Mouse (Mus musculus): ENCODE results near the gene Chn2. TPM values are rescaled to one million over a fixed set of nuclear protein-coding genes. Genes with fewer than 3 reads are reported as not detected.

Gene Chn2
- polyA plus RNA-seq, 1 experiment from 2014 or later = 28.5 TPM

GRCm38 (mm10) chr6:54141165-54141564 lies 101.8 kb downstream of the Chn2 start:
- peaks cover 19% of the 10 kb centered on the region; the same call in 1 of the 2 replicates for H3K4me1 ChIP-seq
- H3K9me3 ChIP-seq = no peaks in the 10 kb centered on the region
- H3K27me3 ChIP-seq = peaks cover 3% of the 10 kb centered on the region; the same call in 1 of the 2 replicates
- no peak overlapping the region for H3K9ac ChIP-seq (replicated peaks)
- no peaks in the 10 kb centered on the region for H3K36me3 ChIP-seq
- no peak overlapping the region for H3K27ac ChIP-seq (replicated peaks)
- H3K4me3 ChIP-seq = no peak overlapping the region
- ATAC-seq (ENCODE audit: low FRiP score, low read depth) = no peak
- 61% methylated on average over 3 of the region's 3 CpGs for WGBS
- no peak overlapping the region for H3K4me2 ChIP-seq (replicated peaks)

- Histone ChIP-seq H3K36me3 (no peaks in the 10 kb centered on the region), H3K27me3 (peaks cover 3% of the 10 kb centered on the region; the same call in 1 of the 2 replicates), H3K27ac (replicated peaks) (no peak overlapping the region), H3K9me3 (no peaks in the 10 kb centered on the region), H3K4me3 (no peak overlapping the region), H3K4me1 (peaks cover 21% of the 10 kb centered on the region; the same call in 1 of the 2 replicates), H3K9ac (replicated peaks) (no peak overlapping the region), H3K4me2 (replicated peaks) (no peak overlapping the region)
- ATAC-seq (ENCODE audit: low FRiP score, low read depth) = no peak
- WGBS = 84% methylated on average over 11 of the region's 11 CpGs
These were observed 103.7 kb downstream of the Chn2 start for GRCm38 (mm10) chr6:54142848-54143651.

GRCm38 (mm10) chr6:54143652-54143960 lies 104.3 kb downstream of the Chn2 start:
- 81% methylated on average over 2 of the region's 2 CpGs for WGBS
- no peak for ATAC-seq (ENCODE audit: low FRiP score, low read depth)
- H3K4me3 ChIP-seq = no peak overlapping the region
- H3K36me3 ChIP-seq = no peaks in the 10 kb centered on the region
- H3K9ac ChIP-seq (replicated peaks) = no peak overlapping the region
- peaks cover 3% of the 10 kb centered on the region; the same call in 1 of the 2 replicates for H3K27me3 ChIP-seq
- H3K4me2 ChIP-seq (replicated peaks) = no peak overlapping the region
- H3K4me1 ChIP-seq = peaks cover 22% of the 10 kb centered on the region; the same call in 1 of the 2 replicates
- no peak overlapping the region for H3K27ac ChIP-seq (replicated peaks)
- H3K9me3 ChIP-seq = no peaks in the 10 kb centered on the region

GRCm38 (mm10) chr6:54148844-54149526 lies 109.6 kb downstream of the Chn2 start:
- ATAC-seq (ENCODE audit: low FRiP score, low read depth) = no peak
- Histone ChIP-seq H3K27me3 (peaks cover 3% of the 10 kb centered on the region; the same call in 1 of the 2 replicates), H3K4me2 (replicated peaks) (no peak overlapping the region), H3K4me3 (no peak overlapping the region), H3K36me3 (no peaks in the 10 kb centered on the region), H3K4me1 (peaks cover 26% of the 10 kb centered on the region; the same call in 1 of the 2 replicates), H3K27ac (replicated peaks) (no peak overlapping the region), H3K9ac (replicated peaks) (no peak overlapping the region), H3K9me3 (no peaks in the 10 kb centered on the region)
- WGBS = 60% methylated on average over 6 of the region's 6 CpGs

GRCm38 (mm10) chr6:54150821-54151220 lies 111.5 kb downstream of the Chn2 start:
- Histone ChIP-seq H3K9me3 (no peaks in the 10 kb centered on the region), H3K27me3 (no peaks in the 10 kb centered on the region), H3K4me1 (peaks cover 23% of the 10 kb centered on the region; the same call in 1 of the 2 replicates), H3K27ac (replicated peaks) (no peak overlapping the region), H3K9ac (replicated peaks) (no peak overlapping the region), H3K4me3 (no peak overlapping the region), H3K4me2 (replicated peaks) (no peak overlapping the region), H3K36me3 (no peaks in the 10 kb centered on the region)
- 90% methylated on average over 5 of the region's 5 CpGs for WGBS
- no peak for ATAC-seq (ENCODE audit: low FRiP score, low read depth)

- WGBS = 67% methylated on average over 7 of the region's 7 CpGs
- no peak overlapping the region for H3K4me2 ChIP-seq (replicated peaks)
- H3K27me3 ChIP-seq = no peaks in the 10 kb centered on the region
- no peak overlapping the region for H3K9ac ChIP-seq (replicated peaks)
- H3K9me3 ChIP-seq = no peaks in the 10 kb centered on the region
- H3K27ac ChIP-seq (replicated peaks) = no peak overlapping the region
- H3K36me3 ChIP-seq = no peaks in the 10 kb centered on the region
- H3K4me1 ChIP-seq = peaks cover 17% of the 10 kb centered on the region; the same call in 1 of the 2 replicates
- H3K4me3 ChIP-seq = no peak overlapping the region
- no peak for ATAC-seq (ENCODE audit: low FRiP score, low read depth)
These were observed 112.3 kb downstream of the Chn2 start for GRCm38 (mm10) chr6:54151443-54152241.

GRCm38 (mm10) chr6:54157097-54157496 lies 117.7 kb downstream of the Chn2 start:
- no peak for ATAC-seq (ENCODE audit: low FRiP score, low read depth)
- no peak overlapping the region for H3K9ac ChIP-seq (replicated peaks)
- peaks cover 3% of the 10 kb centered on the region; the same call in 1 of the 2 replicates for H3K4me1 ChIP-seq
- no peaks in the 10 kb centered on the region for H3K9me3 ChIP-seq
- H3K4me2 ChIP-seq (replicated peaks) = no peak overlapping the region
- no peaks in the 10 kb centered on the region for H3K27me3 ChIP-seq
- WGBS = 90% methylated on average over 2 of the region's 2 CpGs
- H3K36me3 ChIP-seq = no peaks in the 10 kb centered on the region
- no peak overlapping the region for H3K27ac ChIP-seq (replicated peaks)
- no peak overlapping the region for H3K4me3 ChIP-seq

- 67% methylated on average over 3 of the region's 3 CpGs for WGBS
- no peak overlapping the region for H3K4me3 ChIP-seq
- H3K4me2 ChIP-seq (replicated peaks) = no peak overlapping the region
- peaks cover 3% of the 10 kb centered on the region; the same call in 1 of the 2 replicates for H3K4me1 ChIP-seq
- H3K9me3 ChIP-seq = no peaks in the 10 kb centered on the region
- no peak for ATAC-seq (ENCODE audit: low FRiP score, low read depth)
- no peak overlapping the region for H3K9ac ChIP-seq (replicated peaks)
- no peak overlapping the region for H3K27ac ChIP-seq (replicated peaks)
- no peaks in the 10 kb centered on the region for H3K36me3 ChIP-seq
- no peaks in the 10 kb centered on the region for H3K27me3 ChIP-seq
These were observed 119.0 kb downstream of the Chn2 start for GRCm38 (mm10) chr6:54158317-54158716.

GRCm38 (mm10) chr6:54160677-54161076 lies 121.3 kb downstream of the Chn2 start:
- Histone ChIP-seq H3K4me2 (replicated peaks) (no peak overlapping the region), H3K9ac (replicated peaks) (no peak overlapping the region), H3K27me3 (no peaks in the 10 kb centered on the region), H3K27ac (replicated peaks) (no peak overlapping the region), H3K4me3 (no peak overlapping the region), H3K36me3 (no peaks in the 10 kb centered on the region), H3K4me1 (peaks cover 3% of the 10 kb centered on the region; the same call in 1 of the 2 replicates), H3K9me3 (no peaks in the 10 kb centered on the region)
- no peak for ATAC-seq (ENCODE audit: low FRiP score, low read depth)
- WGBS = 91% methylated on average over 3 of the region's 3 CpGs

- no peak for ATAC-seq (ENCODE audit: low FRiP score, low read depth)
- WGBS = 54% methylated on average over 3 of the region's 3 CpGs
- Histone ChIP-seq H3K4me2 (replicated peaks) (no peak overlapping the region), H3K27ac (replicated peaks) (no peak overlapping the region), H3K36me3 (no peaks in the 10 kb centered on the region), H3K4me1 (peaks cover 3% of the 10 kb centered on the region; the same call in 1 of the 2 replicates), H3K9me3 (no peaks in the 10 kb centered on the region), H3K9ac (replicated peaks) (no peak overlapping the region), H3K27me3 (no peaks in the 10 kb centered on the region), H3K4me3 (no peak overlapping the region)
These were observed 121.9 kb downstream of the Chn2 start for GRCm38 (mm10) chr6:54161246-54161645.

GRCm38 (mm10) chr6:54162321-54162720 lies 123.0 kb downstream of the Chn2 start:
- no peak for ATAC-seq (ENCODE audit: low FRiP score, low read depth)
- peaks cover 3% of the 10 kb centered on the region; the same call in 1 of the 2 replicates for H3K4me1 ChIP-seq
- H3K4me3 ChIP-seq = no peak overlapping the region
- H3K27ac ChIP-seq (replicated peaks) = no peak overlapping the region
- no peaks in the 10 kb centered on the region for H3K36me3 ChIP-seq
- no peaks in the 10 kb centered on the region for H3K27me3 ChIP-seq
- no peak overlapping the region for H3K4me2 ChIP-seq (replicated peaks)
- H3K9me3 ChIP-seq = no peaks in the 10 kb centered on the region
- WGBS = 82% methylated on average over 5 of the region's 5 CpGs
- H3K9ac ChIP-seq (replicated peaks) = no peak overlapping the region
